Mouse (Mus musculus) lung, postnatal 14 days (tissue): Measurements from ENCODE around the gene B3gnt3.
"Not testable (repeated sequence)": the region's sequence is repeated elsewhere in the genome, so short reads cannot be mapped to it uniquely, and the experiment has no call there.

Source experiments
- DNase-seq: peaks from one replicate; pipeline ENCODE4 v3.0.0; 2021

The B3gnt3 gene

DNA sequence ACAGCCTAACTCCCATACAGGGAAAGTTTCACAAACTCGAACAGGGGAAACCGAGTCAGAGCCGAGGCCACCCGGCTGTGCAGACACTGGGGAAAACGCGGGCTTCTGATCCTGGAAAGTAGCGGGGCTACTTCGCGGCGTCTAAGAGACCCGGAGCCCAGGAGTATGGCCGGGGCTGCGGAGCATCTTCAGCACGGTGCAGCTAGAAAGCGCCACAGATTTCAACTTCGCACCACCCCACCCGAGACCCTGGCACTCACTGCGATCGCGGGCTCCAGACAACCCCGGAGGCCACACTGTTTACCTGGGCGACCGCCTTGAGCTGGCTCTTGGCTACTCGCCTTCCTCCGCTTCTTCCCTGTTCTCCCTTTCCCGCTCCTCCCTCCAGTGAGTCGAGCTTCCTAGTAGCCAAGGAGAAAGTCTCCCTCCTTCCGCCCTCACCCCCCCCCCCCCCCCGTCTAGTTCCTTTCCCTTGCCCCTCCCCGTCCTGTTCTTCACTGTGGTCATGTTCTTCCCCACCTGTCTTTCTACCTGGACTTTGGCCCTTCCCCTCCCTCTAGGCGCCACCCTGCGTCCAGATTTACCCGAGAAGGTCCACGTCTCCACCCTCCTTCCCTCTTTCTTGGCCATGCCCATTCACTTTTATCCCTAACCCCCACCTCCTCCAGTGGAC lies at the start of gene B3gnt3:
B3gnt3 (minus strand) TSS at position 376 of the 673 bp plus-strand sequence.
- DNase-seq, result no peak

DNA sequence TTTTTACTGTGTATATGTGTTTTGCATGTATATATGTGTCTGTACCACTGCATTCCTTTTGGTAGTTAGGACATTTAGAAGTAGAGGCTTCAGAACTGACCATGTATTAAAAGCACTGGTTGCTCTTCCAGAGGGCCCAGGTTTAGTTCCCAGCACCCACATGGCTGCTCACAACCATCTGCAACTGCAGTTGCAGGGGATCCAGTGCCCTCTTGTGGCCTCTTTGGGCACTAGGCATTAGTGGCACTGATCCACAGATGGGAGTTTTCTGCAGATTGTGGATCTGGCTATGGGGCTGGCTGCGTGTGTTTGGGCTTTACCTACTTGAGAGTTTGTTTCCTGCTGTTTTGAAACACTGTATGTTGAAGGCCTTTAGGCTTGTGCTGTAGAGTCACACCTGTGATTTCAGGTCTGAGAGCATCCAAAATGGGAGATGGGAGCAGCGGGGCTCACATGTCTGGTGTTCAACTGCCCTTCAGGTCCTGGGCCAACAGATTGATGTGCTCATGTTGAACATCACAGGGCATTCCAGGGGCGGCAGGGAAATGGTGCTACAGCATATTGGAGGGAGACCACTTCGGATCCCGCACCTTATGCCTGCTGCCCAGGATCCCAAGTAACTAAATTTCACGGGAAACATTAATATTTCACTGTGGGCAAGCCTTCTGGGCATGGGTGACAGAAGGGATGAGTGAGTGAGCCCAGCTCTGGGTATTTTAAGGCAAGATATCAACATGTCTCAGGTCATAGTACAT lies 47.9 kb upstream of the B3gnt3 start:
- DNase-seq, result not testable (repeated sequence)

DNA sequence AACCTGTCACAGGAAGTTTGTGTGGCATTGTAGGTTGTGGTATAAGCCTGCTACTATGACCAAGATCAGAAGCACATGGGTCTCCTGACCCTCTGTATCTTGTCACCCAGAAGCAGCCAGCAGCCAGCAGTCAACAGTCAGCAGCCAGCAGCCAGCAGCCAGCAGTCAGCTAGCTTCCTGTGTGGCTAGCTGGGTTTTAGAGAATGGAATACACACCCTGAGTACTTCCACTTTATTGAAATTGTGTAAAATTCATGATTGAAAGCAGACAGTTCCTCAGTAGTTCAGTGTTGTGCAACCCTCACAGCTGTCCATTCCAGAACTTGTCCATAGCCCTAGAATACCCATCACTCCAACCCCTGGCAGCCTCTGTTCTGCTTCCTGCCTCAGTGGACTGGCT lies 45.5 kb upstream of the B3gnt3 start:
- not testable (repeated sequence) for DNase-seq

DNA sequence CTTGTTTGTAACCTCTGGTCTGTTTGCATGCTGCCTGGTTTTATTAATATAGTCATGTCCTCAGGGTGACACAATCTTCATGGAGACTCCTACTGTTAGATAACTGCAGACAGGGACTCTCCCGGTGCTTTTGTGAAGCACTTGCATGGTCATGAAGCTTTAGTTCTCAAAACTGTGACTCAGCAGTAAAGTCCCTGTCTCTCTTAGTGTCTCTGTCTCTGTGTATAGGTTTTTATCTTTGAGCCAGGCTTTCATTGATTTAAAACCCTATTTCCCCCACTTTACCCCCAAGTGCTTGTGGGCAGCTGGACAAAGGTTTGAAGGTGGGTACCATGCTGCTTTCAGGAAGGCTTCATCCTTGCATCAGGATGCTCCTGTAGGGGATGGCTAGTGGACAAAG lies 43.7 kb upstream of the B3gnt3 start:
- DNase-seq, result no peak

DNA sequence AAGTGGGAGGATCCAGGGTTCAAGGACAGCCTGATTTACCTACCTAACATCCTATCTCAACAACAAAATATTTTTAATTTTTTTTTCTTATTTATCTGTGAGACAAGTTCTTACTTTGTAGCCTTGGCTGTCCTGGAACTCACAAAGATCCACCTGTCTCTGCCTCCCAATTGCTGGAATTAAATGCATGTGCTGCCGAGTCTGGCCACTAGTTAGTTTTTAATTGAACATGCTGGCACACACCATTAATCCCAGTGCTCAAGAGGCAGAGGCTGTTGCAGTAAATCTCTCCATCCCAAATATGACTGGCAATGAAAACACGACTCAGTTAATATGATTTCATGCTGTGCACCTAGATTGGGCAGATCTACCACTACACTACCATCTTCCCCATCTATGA lies 41.2 kb upstream of the B3gnt3 start:
- DNase-seq, result no peak

DNA sequence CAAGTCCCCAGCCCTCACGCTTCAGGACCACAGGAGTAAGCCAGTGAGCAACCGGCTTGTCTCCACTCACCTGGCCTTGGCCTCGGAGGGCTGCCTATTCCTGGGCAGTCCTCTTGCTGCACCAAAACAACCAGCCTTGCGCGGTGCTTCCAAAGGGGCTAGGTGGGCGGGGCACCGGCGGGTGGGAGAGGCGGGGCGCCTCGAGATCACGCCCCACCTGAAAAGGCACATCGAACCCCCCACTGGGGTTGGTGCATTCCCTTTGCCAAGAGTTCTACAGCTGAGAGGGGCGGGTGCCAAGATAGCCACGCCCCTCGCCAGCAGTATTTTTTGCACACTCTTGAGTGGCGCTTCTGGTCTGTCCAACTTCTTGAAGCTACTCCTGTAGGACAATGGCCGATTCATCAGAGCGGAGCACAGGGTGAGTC lies 40.1 kb upstream of the B3gnt3 start:
- DNase-seq, result peak; percentile 13

GRCm38 (mm10) chr8:71741226-71741625 lies 39.6 kb upstream of the B3gnt3 start:
- DNase-seq, result no peak

DNA sequence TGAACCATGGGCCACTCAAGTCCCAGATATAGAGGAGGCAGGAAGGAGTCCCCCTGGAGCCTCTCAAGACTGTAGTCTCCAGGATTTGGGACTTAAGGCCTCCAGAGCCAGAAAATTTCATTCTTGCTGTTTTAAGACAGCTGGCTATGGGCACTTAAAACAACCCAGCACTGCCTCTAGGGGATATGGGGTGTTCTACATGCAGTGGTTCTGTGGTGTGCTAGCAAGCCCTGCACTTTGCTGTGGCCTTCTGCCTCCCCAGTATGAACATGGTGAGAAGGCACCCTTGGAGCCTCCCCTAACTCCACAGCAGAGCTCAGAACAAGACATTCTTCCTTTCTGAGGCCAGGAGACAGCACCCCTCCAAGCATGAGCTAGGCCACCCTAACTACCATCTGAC lies 36.7 kb upstream of the B3gnt3 start:
- DNase-seq, result not testable (repeated sequence)

GRCm38 (mm10) chr8:71731652-71732230 lies 30.2 kb upstream of the B3gnt3 start:
- DNase-seq, result peak; percentile 67

DNA sequence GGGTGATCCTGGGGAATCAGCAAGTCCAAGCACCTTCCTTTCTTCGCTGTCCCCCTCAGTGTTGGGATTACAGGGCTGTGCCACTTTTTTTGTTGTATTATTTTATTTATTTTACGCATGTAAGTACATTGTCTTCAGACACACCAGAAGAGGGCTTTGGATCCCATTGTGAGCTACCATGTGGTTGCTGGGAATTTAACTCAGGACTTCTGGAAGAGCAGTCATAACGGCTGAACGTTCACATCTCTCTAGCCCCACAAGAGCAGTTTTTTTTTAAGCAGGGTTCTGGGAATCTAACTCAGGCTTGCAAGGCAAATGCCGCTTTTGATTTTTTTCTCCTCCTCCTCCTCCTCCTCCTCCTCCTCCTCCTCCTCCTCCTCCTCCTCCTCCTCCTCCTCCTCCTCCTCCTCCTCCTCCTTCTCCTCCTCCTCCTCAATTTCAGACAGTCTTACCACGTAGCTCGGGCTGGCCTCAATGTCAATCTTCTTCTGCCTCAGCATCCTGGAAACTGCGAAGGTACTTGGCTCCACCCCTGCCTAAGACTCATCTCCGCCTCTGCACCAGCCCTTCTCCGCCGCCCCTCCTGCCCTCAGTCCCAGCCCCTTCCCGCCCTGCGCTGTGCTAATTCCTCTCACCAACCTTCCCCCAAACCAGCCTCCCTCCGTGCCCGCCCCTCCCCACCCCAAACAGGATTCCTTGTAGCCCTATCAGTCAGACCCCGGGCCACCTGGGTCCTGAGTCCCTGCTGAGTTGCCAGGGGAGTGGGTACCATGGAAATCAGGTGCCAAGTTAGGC lies 27.4 kb upstream of the B3gnt3 start:
- DNase-seq, result no peak

DNA sequence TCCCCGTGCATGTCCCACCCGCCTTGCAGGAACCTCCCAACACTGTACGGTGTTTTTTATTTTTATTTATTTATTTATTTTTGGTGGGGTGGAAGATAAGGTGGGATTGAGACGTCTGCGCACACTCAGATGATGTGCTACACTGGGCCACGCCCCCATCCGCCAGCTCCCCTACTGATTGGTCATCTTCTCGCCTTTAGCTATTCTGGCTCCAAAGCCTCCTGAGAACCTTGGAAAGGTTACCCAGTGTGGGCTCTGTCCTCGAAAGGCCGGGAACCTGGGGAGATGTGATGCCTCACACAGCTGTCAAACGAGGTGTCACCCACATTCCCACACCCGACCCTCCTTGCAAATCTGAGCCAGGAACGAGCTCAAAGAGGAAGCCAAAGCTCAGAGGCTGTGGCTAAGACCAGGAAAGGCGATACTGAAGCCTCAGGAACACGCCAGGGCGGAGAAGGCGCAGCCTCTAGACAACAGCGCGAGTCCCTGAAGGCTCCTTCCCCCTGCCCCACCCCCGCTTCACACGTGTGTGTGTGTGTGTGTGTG lies 26.7 kb upstream of the B3gnt3 start:
- no peak for DNase-seq

DNA sequence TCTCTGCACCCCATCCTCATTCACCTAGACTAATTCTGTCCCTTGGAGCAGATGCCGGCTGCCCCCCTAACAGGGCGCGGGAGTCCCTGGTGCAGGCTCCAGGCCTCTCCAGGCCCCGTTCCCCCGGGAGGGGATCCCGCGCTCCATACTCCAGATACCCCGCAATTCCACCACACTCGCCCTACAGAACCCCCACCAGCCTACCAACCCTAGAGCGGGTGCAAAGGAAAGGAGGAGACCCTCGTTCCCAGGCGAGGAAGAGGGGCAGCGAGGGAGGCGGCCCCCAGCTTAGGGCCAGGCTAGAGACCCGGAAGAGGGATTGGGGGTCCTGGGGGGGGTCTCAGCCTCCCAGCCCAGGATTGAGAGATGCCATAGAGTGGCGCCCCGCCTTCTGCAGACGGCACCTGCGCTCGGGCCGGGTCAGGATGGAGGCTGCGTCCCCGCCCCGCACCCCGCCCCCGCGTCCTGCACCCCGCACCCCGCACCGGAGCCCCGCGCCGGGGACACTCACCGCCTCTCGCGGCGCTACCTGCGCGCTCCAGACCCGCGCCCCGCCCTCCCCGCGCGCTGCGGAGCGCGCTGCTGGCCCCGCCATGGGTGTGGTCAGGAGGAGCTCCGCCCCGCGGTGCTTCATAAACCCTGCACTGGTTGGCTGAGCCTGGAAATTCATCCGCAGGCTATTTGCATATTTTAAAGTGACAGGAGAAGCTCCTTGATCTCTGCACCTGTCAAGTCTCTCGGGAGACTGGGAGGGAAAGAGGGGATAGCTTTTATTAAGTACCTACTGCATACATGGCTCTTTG lies 23.7 kb upstream of the B3gnt3 start, which contains the start of gene Fcho1:
Fcho1 (minus strand) TSS at position 595 of the 803 bp plus-strand sequence.
- peak; percentile 75 for DNase-seq

GRCm38 (mm10) chr8:71724389-71724788 lies 22.8 kb upstream of the B3gnt3 start:
- no peak for DNase-seq

GRCm38 (mm10) chr8:71723047-71723551 lies 21.5 kb upstream of the B3gnt3 start:
- DNase-seq, result peak; percentile 20

- DNase-seq, result no peak
Observed at GRCm38 (mm10) chr8:71719928-71720457, 18.4 kb upstream of the B3gnt3 start.

- no peak for DNase-seq
Observed at GRCm38 (mm10) chr8:71719218-71719617, 17.6 kb upstream of the B3gnt3 start.

GRCm38 (mm10) chr8:71718252-71718651 lies 16.7 kb upstream of the B3gnt3 start:
- DNase-seq, result no peak

GRCm38 (mm10) chr8:71717096-71717495 lies 15.5 kb upstream of the B3gnt3 start:
- DNase-seq, result no peak

- DNase-seq, result no peak
Observed at GRCm38 (mm10) chr8:71716561-71717053, 15.0 kb upstream of the B3gnt3 start.

- DNase-seq, result no peak
Observed at GRCm38 (mm10) chr8:71715531-71715930, 13.9 kb upstream of the B3gnt3 start.

- DNase-seq, result no peak
Observed at GRCm38 (mm10) chr8:71711574-71711973, 10.0 kb upstream of the B3gnt3 start.
